Mouse (Mus musculus): ENCODE data around the gene Dcps.

- TF ChIP-seq POLR2A (IDR thresholded peaks at IDR 0.05; ENCODE audit: insufficient read length, low read depth) (peak; percentile 70), REST (IDR thresholded peaks at IDR 0.05; ENCODE audit: insufficient read depth, insufficient read length) (no peak), POLR2AphosphoS2 (IDR thresholded peaks at IDR 0.05; ENCODE audit: insufficient read length, low read depth) (peak; percentile 66), USF1 (IDR thresholded peaks at IDR 0.05; ENCODE audit: low read depth) (peak; percentile 26), E2F4 (IDR thresholded peaks at IDR 0.05; ENCODE audit: insufficient read depth) (peak; percentile 20), MAX (IDR thresholded peaks at IDR 0.05; ENCODE audit: low read depth) (no peak), CEBPB (IDR thresholded peaks at IDR 0.05; ENCODE audit: insufficient read depth, poor library complexity, severe bottlenecking) (no peak)
Observed at GRCm38 (mm10) chr9:35175251-35176123, at the start of gene Dcps.

Measured in myocyte (in vitro differentiated cells).